Mouse (Mus musculus) CH12.LX (cell line): ENCODE results near the gene Rs1. TPM values are rescaled to one million over a fixed set of nuclear protein-coding genes. Genes with fewer than 3 reads are reported as not detected.
"Not testable (repeated sequence)": the region's sequence is repeated elsewhere in the genome, so short reads cannot be mapped to it uniquely, and the experiment has no call there.

Source experiments
- DNase-seq: peaks from one replicate; pipeline ENCODE4 v3.0.0-alpha.2; 2013; ENCODE audit errors: extremely low read depth
- H3K27ac ChIP-seq: 2 replicates; pipeline ENCODE4 v1.5.1; 2012; ENCODE audit warnings: low read depth, mild to moderate bottlenecking, control low read depth, moderate library complexity; ENCODE audit not compliant: insufficient read depth
- H3K27me3 ChIP-seq: replicated peaks from 2 replicates; pipeline ENCODE3; 2012; ENCODE audit warnings: inconsistent platforms
- H3K36me3 ChIP-seq, 2 experiments: replicated peaks in 1 of 2; 2 replicates each; pipeline versions ENCODE3 to v1.6.1; 2012; ENCODE audit warnings: inconsistent platforms in 1 of 2, low read length in 1 of 2, mild to moderate bottlenecking in 1 of 2, mixed read lengths in 1 of 2, moderate library complexity in 1 of 2; ENCODE audit not compliant: control insufficient read depth in 1 of 2, insufficient read depth in 1 of 2
- H3K4me1 ChIP-seq, 2 experiments: 2 replicates each; pipeline ENCODE4 v1.6.1; 2012; ENCODE audit warnings: inconsistent platforms in 1 of 2, moderate library complexity in 1 of 2; ENCODE audit not compliant: insufficient read depth in 2 of 2, control insufficient read depth in 1 of 2
- H3K4me2 ChIP-seq: 2 replicates; pipeline ENCODE4 v1.6.1; 2012; ENCODE audit warnings: low read depth, mild to moderate bottlenecking, control low read depth; ENCODE audit not compliant: poor library complexity, insufficient read depth, severe bottlenecking
- H3K4me3 ChIP-seq, 3 experiments: fragments of 150-350 bp in 1 of 3; sonication (generic) in 1 of 3; replicated peaks in 1 of 3; 2 replicates each; pipeline versions ENCODE3 to v1.5.1; 2011 to 2012; ENCODE audit warnings: low read depth in 2 of 3, low read length in 2 of 3, mild to moderate bottlenecking in 2 of 3, moderate library complexity in 2 of 3, control low read depth in 1 of 3, improper control_type of control experiment in 1 of 3, inconsistent platforms in 1 of 3, mixed read lengths in 1 of 3; ENCODE audit not compliant: poor library complexity in 1 of 3
- H3K79me2 ChIP-seq: replicated peaks from 2 replicates; pipeline ENCODE4 v1.6.1; 2012; ENCODE audit warnings: mild to moderate bottlenecking, moderate library complexity; ENCODE audit not compliant: control insufficient read depth, poor library complexity, insufficient read depth, severe bottlenecking; ENCODE audit errors: extremely low read depth
- H3K9ac ChIP-seq: 2 replicates; pipeline ENCODE4 v1.6.1; 2012; ENCODE audit warnings: low read depth, mild to moderate bottlenecking, control low read depth, moderate library complexity; ENCODE audit not compliant: insufficient read depth
- H3K9me3 ChIP-seq: replicated peaks from 2 replicates; pipeline ENCODE3; 2012; ENCODE audit warnings: low read length, inconsistent platforms, mixed read lengths
- BHLHE40 ChIP-seq: IDR thresholded peaks from 2 replicates; pipeline ENCODE4 v1.6.1; 2011; ENCODE audit warnings: mild to moderate bottlenecking, low read depth, low read length, improper control_type of control experiment
- CHD2 ChIP-seq: IDR thresholded peaks from 2 replicates; pipeline ENCODE4 v1.6.1; 2011; ENCODE audit warnings: low read length, improper control_type of control experiment
- E2F4 ChIP-seq: IDR thresholded peaks from 2 replicates; pipeline ENCODE4 v1.6.1; 2011; ENCODE audit warnings: low read depth, low read length, improper control_type of control experiment; ENCODE audit not compliant: insufficient replicate concordance
- ELF1 ChIP-seq: IDR thresholded peaks from 2 replicates; pipeline ENCODE4 v1.6.1; 2014; ENCODE audit warnings: low read depth, mild to moderate bottlenecking, inconsistent platforms, low read length, improper control_type of control experiment
- EP300 ChIP-seq: IDR thresholded peaks from 2 replicates; pipeline ENCODE4 v1.6.1; 2011; ENCODE audit warnings: low read length, improper control_type of control experiment
- GABPA ChIP-seq: IDR thresholded peaks from 2 replicates; pipeline ENCODE4 v1.6.1; 2012; ENCODE audit warnings: low read depth, low read length, improper control_type of control experiment, inconsistent platforms; ENCODE audit not compliant: insufficient replicate concordance
- JUN ChIP-seq: IDR thresholded peaks from 2 replicates; pipeline ENCODE4 v1.6.1; 2011; ENCODE audit warnings: low read depth, mild to moderate bottlenecking, low read length, improper control_type of control experiment, moderate library complexity; ENCODE audit not compliant: insufficient read depth
- JUND ChIP-seq: conservative IDR thresholded peaks from 2 replicates; pipeline ENCODE4 v1.6.1; 2011; ENCODE audit warnings: low read depth, low read length, improper control_type of control experiment
- MAFK ChIP-seq: IDR thresholded peaks from 2 replicates; pipeline ENCODE4 v1.6.1; 2011; ENCODE audit warnings: low read length, improper control_type of control experiment; ENCODE audit not compliant: insufficient replicate concordance
- MAX ChIP-seq: IDR thresholded peaks from 2 replicates; pipeline ENCODE4 v1.6.1; 2011; ENCODE audit warnings: low read length, improper control_type of control experiment
- MAZ ChIP-seq: IDR thresholded peaks from 2 replicates; pipeline ENCODE4 v1.6.1; 2012; ENCODE audit warnings: low read depth, mild to moderate bottlenecking, inconsistent platforms, low read length, improper control_type of control experiment, moderate library complexity
- MXI1 ChIP-seq: IDR thresholded peaks from 2 replicates; pipeline ENCODE4 v1.6.1; 2011; ENCODE audit warnings: mild to moderate bottlenecking, low read depth, low read length, improper control_type of control experiment
- MYC ChIP-seq: IDR thresholded peaks from 2 replicates; pipeline ENCODE4 v1.6.1; 2011; ENCODE audit warnings: low read depth, mild to moderate bottlenecking, improper control_type of control experiment, low read length
- POLR2A ChIP-seq: IDR thresholded peaks from 2 replicates; pipeline ENCODE4 v1.6.1; 2011; ENCODE audit warnings: low read depth, mild to moderate bottlenecking, improper control_type of control experiment, low read length
- POLR2AphosphoS2 ChIP-seq: IDR thresholded peaks from 2 replicates; pipeline ENCODE4 v1.6.1; 2011; ENCODE audit warnings: low read depth, low read length, improper control_type of control experiment
- RAD21 ChIP-seq: IDR thresholded peaks from 2 replicates; pipeline ENCODE4 v1.6.1; 2011; ENCODE audit warnings: low read depth, mild to moderate bottlenecking, low read length, improper control_type of control experiment, moderate library complexity
- RCOR1 ChIP-seq: conservative IDR thresholded peaks from 2 replicates; pipeline ENCODE4 v1.6.1; 2012; ENCODE audit warnings: low read depth, mild to moderate bottlenecking, inconsistent platforms, low read length, improper control_type of control experiment
- TBP ChIP-seq: conservative IDR thresholded peaks from 2 replicates; pipeline ENCODE4 v1.6.1; 2011; ENCODE audit warnings: low read depth, low read length, improper control_type of control experiment
- TCF12 ChIP-seq: IDR thresholded peaks from 2 replicates; pipeline ENCODE4 v1.6.1; 2014; ENCODE audit warnings: low read depth, mild to moderate bottlenecking, inconsistent platforms, low read length, improper control_type of control experiment
- UBTF ChIP-seq: IDR thresholded peaks from 2 replicates; pipeline ENCODE4 v1.6.1; 2012; ENCODE audit warnings: low read depth, mild to moderate bottlenecking, inconsistent platforms, low read length, improper control_type of control experiment, moderate library complexity
- ZC3H11A ChIP-seq: IDR thresholded peaks from 2 replicates; pipeline ENCODE4 v1.6.1; 2012; ENCODE audit warnings: low read depth, mild to moderate bottlenecking, inconsistent platforms, low read length, improper control_type of control experiment
- ZNF384 ChIP-seq: IDR thresholded peaks from 2 replicates; pipeline ENCODE4 v1.6.1; 2012; ENCODE audit warnings: low read depth, low read length, improper control_type of control experiment, inconsistent platforms
- dilution Hi-C: fragments of 300-500 bp; cut with MboI; formaldehyde crosslinking; loops from 2 replicates; pipeline ENCODE4 v1.14.3; 2020; ENCODE audit warnings: low sequenced_read_pairs; ENCODE audit not compliant: extremely low pct_unique_long_range_greater_than_20kb, extremely low pct_ligation_motif_present
- in situ Hi-C: fragments of 300-500 bp; cut with MboI; formaldehyde crosslinking; loops from 3 replicates; pipeline ENCODE4 v1.14.3; 2019; ENCODE audit warnings: low sequenced_read_pairs, low pct_ligation_motif_present, low pct_unique_long_range_greater_than_20kb, mixed read lengths
- polyA plus RNA-seq: library from polyadenylated mRNA; unstranded; fragments of >175 nt; gene quantifications from 2 replicates; pipeline ENCODE4 v1.2.1, GENCODE M21; 2012; ENCODE audit warnings: low read depth; ENCODE audit not compliant: insufficient read length
- total RNA-seq, 2 experiments: library from RNA; depleted of rRNA; stranded (reverse); fragments of 300-350 nt in 1 of 2; fragments of >200 nt in 1 of 2; gene quantifications; 2 replicates each; pipeline ENCODE4 v1.2.3; 2012 to 2014

Rs1 gene
- total and polyA plus RNA-seq, 3 experiments: not detected

DNA sequence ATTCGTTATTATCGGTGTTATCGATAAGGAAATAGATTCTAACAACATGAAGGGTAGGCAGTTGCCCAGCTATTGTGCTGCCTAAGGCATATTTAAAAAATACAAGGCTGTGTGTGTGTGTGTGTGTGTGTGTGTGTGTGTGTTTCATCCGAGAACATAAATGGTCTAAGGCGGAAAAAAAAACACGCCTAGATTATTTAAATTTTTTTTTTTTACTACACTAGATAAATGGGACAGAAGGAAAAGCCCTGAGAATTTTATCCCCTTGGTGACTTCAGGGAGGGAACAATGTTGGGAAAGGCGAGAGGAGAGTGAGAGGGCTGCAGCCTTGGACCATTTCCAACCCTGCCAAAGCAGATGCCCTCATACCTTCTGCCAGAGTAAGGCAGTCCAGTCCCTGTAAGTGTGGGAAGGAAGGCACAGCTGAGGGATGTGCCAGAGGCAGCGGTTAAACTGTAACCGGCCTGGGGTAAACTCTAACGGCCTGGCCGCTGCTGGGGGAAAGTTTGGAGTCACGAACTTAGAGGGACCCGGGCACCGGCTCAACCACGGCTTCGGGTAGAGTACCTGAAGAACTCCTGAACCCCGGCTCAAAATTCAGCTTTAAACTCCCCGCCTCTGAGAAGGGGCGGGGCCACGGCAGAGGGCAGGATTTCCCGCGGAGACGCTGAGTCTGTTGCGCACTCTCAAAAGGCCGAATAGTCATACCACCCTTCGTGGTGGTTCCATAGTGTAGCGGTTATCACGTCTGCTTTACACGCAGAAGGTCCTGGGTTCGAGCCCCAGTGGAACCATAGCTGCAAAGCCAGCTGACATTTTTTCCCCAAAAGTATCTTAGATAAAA, 2.2 kb upstream of the Rs1 start (continued):
- TF ChIP-seq MAX (no peak), RCOR1 (no peak), TCF12 (no peak), MAFK (peak; percentile 93), RAD21 (no peak), MAZ (no peak), TBP (peak; percentile 99), MYC (no peak), ELF1 (peak; percentile 97), MXI1 (no peak), E2F4 (peak; percentile 89), EP300 (no peak), ZC3H11A (no peak), JUND (no peak), GABPA (no peak), UBTF (no peak)
- TF ChIP-seq, all 38 proteins: peak for 5

DNA sequence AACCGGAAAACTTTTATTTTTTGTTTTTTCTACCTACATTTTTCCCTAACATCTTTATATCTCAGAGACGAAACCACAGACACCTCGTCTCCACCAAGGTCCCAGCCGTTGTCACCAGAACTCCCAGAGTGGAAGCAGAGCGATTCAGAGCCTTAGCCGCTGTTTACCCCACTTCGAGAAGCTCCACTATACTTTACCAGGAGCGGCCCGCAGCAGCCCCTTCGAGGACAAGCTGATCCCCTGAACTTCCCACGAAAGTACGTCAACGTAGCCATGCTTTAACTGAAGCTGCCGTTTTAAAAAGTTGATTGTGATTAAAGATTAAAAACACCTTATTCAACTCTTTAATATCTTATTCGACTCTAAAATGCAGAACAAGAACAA, 1.6 kb upstream of the Rs1 start:
- DNase-seq: no peak
- dilution Hi-C loops: no loop called here
- H3K27ac ChIP-seq: no peak overlapping the region

DNA sequence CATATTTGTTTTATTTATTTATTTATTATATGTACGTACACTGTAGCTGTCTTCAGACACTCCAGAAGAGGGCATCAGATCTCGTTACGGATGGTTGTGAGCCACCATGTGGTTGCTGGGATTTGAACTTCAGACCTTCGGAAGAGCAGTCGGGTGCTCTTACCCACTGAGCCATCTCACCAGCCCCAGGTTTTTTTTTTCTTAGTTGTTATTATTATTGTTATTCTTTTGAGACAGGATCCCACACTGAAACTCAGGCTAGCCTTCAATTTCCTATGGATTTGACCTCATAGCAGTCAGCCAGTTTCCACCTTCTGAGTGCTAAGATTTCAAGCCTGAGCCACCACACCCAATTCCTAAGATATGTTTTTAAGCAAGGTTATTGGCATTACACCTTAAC, 1.8 kb downstream of the Rs1 start:
- dilution Hi-C loops: not testable (repeated sequence)

More for the DNA sequence above, 1.6 kb upstream of the Rs1 start:
- H3K4me2 ChIP-seq: peak overlapping the region; percentile 36; the same call in 1 of the 2 replicates
- TF ChIP-seq JUN (no peak), ZNF384 (0 out of 2 replicates have a peak, but pooled peaks have one; percentile 34), POLR2AphosphoS2 (no peak), CHD2 (no peak), MAX (no peak), BHLHE40 (no peak), MAFK (no peak), POLR2A (no peak)
- TF ChIP-seq, all 38 proteins: peak for 1
- Histone ChIP-seq H3K9me3 (no peaks in the 10 kb centered on the region), H3K27me3 (no peaks in the 10 kb centered on the region), H3K4me3 (peak overlapping the region; percentile 36 to 54 (median 44)), H3K36me3 (no peaks in the 10 kb centered on the region), H3K79me2 (no peaks in the 10 kb centered on the region), H3K9ac (peak overlapping the region; percentile 63), H3K4me1 (0 out of 4 replicates have a peak, but pooled peaks cover 0 to 5% of the 10 kb centered on the region in 2 experiments)
- in situ Hi-C loops: no loop called here

More for the DNA sequence above, 1.8 kb downstream of the Rs1 start:
- H3K9me3 ChIP-seq, H3K27ac ChIP-seq, H3K27me3 ChIP-seq, in situ Hi-C loops, H3K4me2 ChIP-seq, DNase-seq, H3K36me3 ChIP-seq, H3K79me2 ChIP-seq, H3K4me3 ChIP-seq, H3K4me1 ChIP-seq, H3K9ac ChIP-seq: not testable (repeated sequence)
